Mouse (Mus musculus) retina, postnatal 1 day (tissue): ENCODE measurements around the gene Fras1.

Experiments used
- DNase-seq: peaks from one replicate; pipeline ENCODE4 v3.0.0-alpha.2; 2012

Fras1 gene

GRCm38 (mm10) chr5:96595793-96596192 is 222.0 kb downstream of the Fras1 start:
- no peak for DNase-seq

DNA sequence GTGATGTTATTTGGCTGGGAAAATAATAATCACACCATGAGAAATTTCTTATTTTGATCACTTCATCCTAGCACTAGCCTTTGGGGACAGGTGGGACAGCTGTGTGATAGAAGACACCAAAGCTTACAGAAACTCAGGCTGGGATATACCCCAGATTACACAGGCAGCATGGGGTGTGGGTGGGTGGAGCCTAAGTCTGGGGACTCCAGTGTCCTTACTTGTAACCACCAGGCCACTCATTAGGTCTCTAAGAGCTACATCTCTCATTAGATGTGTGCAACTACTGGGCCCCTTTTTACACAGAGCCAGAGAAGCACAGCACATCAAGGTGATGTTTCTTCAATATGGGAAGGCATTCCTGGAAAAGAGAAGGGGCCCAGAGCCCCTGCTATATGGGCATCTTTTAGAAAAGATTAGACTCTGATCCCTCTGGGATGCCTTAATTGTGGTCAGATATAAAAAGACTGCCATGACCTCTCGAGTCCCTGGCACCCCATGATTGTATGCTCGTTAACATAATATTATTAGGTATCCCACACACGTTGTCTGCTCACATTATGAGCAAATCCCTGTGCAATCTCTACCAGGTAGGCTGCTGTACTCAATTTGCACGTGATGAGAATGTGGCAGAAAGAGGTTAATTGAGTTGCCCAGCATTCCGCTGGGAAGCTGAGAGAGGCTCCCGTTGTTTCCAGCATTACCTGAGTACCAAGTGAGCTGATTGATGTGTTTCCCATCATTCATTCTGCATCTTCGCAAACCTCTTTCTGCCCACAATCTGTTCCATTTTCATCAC is 230.4 kb downstream of the Fras1 start:
- DNase-seq, result no peak

- no peak for DNase-seq
Measured at GRCm38 (mm10) chr5:96608036-96608435, 234.3 kb downstream of the Fras1 start.

DNA sequence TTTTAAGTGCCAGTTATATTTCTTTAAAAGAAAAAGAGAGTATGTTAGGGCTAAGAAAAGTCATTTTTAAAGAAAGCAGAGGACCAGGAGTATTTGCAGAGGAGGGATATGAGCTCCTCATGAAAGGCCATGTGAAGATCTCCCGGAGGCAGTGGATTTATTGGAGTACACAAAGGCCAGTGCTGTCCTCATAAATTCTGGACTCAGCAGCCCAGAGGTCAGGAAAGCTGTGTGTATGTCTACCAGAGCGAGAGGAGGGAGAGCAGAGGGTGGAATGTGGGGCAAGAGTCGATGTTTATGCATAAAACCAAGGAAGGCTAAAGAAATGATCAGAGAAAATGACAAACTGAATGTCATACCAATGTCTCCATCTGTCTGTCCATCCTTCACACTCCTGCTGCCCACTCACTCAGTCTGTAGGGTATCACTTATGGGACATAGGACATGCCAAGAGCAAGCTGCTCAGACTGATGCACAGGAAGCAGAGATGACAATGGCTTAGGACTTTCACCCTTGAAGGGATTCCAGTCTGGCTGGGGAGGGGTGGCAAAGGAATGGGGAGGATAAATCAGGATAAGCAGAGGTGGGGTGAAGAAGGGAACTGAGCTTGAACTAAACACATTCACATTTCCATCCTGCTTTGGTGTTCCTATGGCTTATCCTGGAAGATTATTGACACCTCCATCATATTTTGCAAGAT is 235.0 kb downstream of the Fras1 start:
- DNase-seq, result no peak

DNA sequence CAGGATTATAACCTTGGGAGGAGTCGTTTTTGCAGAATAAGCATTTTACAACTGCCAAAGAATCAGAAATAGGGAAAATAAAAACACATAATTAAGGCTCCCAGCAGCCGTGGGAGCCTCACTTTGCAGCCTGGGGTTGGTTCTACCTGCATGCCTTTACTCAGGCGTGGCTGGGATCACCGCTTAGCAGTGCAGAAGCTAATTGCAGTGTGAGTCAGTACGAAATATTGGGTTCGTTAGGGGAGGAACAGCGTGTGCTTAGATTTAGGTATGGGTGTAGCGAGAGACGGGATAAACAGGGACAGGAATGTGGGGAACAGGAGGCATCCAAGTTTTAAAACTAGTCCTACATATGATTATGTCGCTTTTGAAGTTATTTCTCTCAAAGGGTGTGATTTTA is 238.3 kb downstream of the Fras1 start:
- no peak for DNase-seq

GRCm38 (mm10) chr5:96616954-96617646 is 243.3 kb downstream of the Fras1 start:
- no peak for DNase-seq

GRCm38 (mm10) chr5:96618008-96618407 is 244.3 kb downstream of the Fras1 start:
- DNase-seq, result no peak

- no peak for DNase-seq
Measured at GRCm38 (mm10) chr5:96620209-96620608, 246.5 kb downstream of the Fras1 start.

GRCm38 (mm10) chr5:96620618-96621017 is 246.9 kb downstream of the Fras1 start:
- DNase-seq, result no peak

- no peak for DNase-seq
Measured at GRCm38 (mm10) chr5:96622604-96623352, 249.0 kb downstream of the Fras1 start.

- peak; percentile 15 for DNase-seq
Measured at GRCm38 (mm10) chr5:96629851-96630250, 256.1 kb downstream of the Fras1 start.

- no peak for DNase-seq
Measured at GRCm38 (mm10) chr5:96635146-96635862, 261.5 kb downstream of the Fras1 start.

DNA sequence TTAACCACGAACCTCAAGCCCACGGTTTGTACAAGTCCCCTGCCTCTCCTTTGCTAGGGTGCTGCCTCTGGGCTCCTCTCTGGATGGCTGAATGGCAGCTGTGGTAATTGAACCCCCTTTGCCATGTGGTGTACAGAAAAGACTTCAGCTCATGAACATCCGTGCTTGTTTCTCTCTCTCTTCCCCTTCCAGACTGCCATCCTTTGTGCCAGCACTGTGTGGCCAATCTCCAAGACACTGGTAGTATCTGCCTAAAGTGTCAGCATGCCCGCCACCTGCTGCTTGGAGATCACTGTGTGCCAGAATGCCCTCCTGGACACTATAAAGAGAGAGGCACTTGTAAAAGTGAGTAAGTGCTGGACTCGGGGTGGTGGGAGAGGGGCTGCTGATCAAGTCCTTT is 262.1 kb downstream of the Fras1 start:
- DNase-seq, result no peak

DNA sequence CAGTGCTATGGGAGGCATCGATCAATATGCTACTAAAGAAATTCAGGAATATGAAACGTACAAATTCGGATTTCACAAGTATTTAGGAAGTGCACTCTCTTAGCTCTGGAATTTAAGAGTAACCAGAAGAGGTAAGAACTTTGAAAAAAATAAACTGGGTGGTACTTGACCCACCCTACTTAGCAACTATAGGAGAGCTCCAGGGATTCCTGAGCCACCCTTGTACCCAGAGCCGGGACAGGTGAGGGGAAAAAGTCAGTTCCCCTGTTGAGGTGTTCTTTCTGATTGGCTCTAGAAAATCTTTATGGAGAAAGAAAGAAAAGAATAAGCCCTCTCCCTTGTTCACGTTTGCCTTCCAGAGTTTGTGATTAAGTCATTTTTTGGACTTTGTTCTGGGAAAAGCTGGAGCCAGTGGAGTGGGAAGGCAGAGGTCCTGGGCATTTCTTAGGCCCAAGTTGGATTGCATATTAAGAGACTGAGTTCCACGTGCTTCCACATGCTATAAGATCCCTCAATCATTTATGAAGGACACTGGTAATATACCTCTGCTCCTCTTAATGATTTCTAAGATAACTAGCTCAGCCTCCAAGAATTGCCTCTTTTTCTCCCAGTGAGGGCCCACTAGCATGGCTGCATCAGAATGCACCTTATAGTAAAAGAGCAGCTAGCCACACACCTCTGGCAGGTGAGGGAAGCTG is 265.6 kb downstream of the Fras1 start:
- DNase-seq, result no peak

GRCm38 (mm10) chr5:96641297-96641696 is 267.5 kb downstream of the Fras1 start:
- no peak for DNase-seq

DNA sequence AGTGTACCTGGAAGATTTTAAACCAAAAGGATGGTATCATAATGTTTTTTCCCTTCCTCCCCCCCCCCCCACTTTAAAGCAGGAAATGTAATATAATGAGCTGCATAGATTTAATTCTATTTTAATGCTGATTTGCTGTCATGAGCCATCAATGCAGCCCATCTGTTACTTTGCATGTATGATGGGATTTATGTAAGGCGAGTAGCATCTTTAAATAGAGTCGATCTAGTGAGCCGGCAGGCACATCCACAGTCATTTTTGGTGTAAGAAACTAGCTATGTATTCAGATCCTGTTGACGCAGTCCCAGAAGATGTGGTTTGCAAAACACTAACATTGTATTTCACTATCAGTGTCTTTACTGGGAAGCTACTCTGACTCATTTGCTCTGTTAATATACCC is 301.9 kb downstream of the Fras1 start:
- DNase-seq, result no peak

- peak; percentile 64 for DNase-seq
Measured at GRCm38 (mm10) chr5:96677498-96677897, 303.7 kb downstream of the Fras1 start.

GRCm38 (mm10) chr5:96681085-96681484 is 307.3 kb downstream of the Fras1 start:
- DNase-seq, result no peak

GRCm38 (mm10) chr5:96682777-96683176 is 309.0 kb downstream of the Fras1 start:
- DNase-seq, result no peak

GRCm38 (mm10) chr5:96688885-96689284 is 315.1 kb downstream of the Fras1 start:
- no peak for DNase-seq

- no peak for DNase-seq
Measured at GRCm38 (mm10) chr5:96698972-96699371, 325.2 kb downstream of the Fras1 start.
